ENCODE assay signal across 7 mouse cellular contexts in the genomic region with DNA sequence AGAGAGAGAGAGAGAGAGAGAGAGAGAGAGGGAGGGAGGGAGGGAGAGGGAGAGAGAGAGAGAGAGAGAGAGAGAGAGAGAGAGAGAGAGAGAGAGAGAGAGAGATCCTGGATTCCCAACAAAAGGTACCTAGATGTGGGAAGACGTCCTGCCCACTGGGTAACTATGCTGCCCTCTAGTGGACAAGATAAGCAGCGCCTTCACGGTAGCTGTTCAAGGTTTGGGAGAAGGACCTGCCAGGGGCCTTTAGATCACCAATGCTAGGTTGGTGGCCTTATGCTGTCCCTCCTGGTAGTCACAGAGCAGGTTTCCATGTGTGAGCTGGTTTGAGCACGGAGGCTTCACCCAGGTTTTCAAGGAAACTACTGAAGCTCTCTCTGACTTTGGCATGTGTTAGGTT. TPM values are rescaled to one million over a fixed set of nuclear protein-coding genes. Genes with fewer than 3 reads are reported as not detected.
A peak's percentile ranks its signal among the peaks of the same experiment; 100 is the strongest.
DNase-seq lines count a peak whose midpoint lies in the region; ATAC-seq and TF ChIP-seq lines count a peak whose summit lies in the region.

No protein-coding gene starts in this region.

- DNase-seq in midbrain, embryonic 11.5 days (ENCODE audit: low spot score, missing footprints): peak; percentile 94
- peak; percentile 49 for DNase-seq in adipocyte (ENCODE audit: low spot score)
- DNase-seq in cerebellum, adult 9-11 months: peak; percentile 18
- peak; percentile 59 for DNase-seq in induced T-regulatory cell, adult 2 months (ENCODE audit: low read depth)
- peak; percentile 58 for DNase-seq in limb, embryonic 14.5 days (ENCODE audit: low spot score)
- DNase-seq in right cerebral cortex, postnatal 10 days (ENCODE audit: low spot score in 2 of 2): peak; percentile 35 to 67

- no peak for TF ChIP-seq POLR2A in limb, embryonic 14.5 days (IDR thresholded peaks at IDR 0.05; ENCODE audit: borderline replicate concordance, extremely low read depth, insufficient read depth, insufficient read length)

- no peak overlapping the region for H3K27ac ChIP-seq in midbrain, embryonic 11.5 days (ENCODE audit: low read depth, low read length)
- no peak overlapping the region for H3K27ac ChIP-seq in midbrain, embryonic 15.5 days
- H3K27ac ChIP-seq in limb, embryonic 14.5 days (replicated peaks; ENCODE audit: low read depth, low read length): no peak overlapping the region

- H3K27me3 ChIP-seq in midbrain, embryonic 11.5 days (ENCODE audit: control insufficient read depth, insufficient read depth, low read length): peaks cover 17% of the 10 kb centered on the region
- H3K27me3 ChIP-seq in midbrain, embryonic 15.5 days (replicated peaks): peaks cover 13% of the 10 kb centered on the region
- H3K27me3 ChIP-seq in limb, embryonic 14.5 days (ENCODE audit: control insufficient read depth, insufficient read depth, low read length): no peaks in the 10 kb centered on the region

- H3K4me1 ChIP-seq in midbrain, embryonic 11.5 days (ENCODE audit: control insufficient read depth, insufficient read depth, low read length): peaks cover 8% of the 10 kb centered on the region
- 0 out of 2 replicates have a peak, but pooled peaks cover 9% of the 10 kb centered on the region for H3K4me1 ChIP-seq in midbrain, embryonic 15.5 days
- peaks cover 11% of the 10 kb centered on the region for H3K4me1 ChIP-seq in limb, embryonic 14.5 days (ENCODE audit: control insufficient read depth, insufficient read depth, low read length)

- 4% methylated on average over 4 of the region's 4 CpGs for WGBS in midbrain, embryonic 11.5 days
- WGBS in midbrain, embryonic 15.5 days: 8% methylated on average over 4 of the region's 4 CpGs
- WGBS in limb, embryonic 14.5 days: 7% methylated on average over 4 of the region's 4 CpGs

- no peak overlapping the region for H3K9ac ChIP-seq in midbrain, embryonic 11.5 days (ENCODE audit: low read length)
- no peak overlapping the region for H3K9ac ChIP-seq in midbrain, embryonic 15.5 days
- H3K9ac ChIP-seq in limb, embryonic 14.5 days (ENCODE audit: low read depth, low read length, severe bottlenecking): no peak overlapping the region

- no peaks in the 10 kb centered on the region for H3K36me3 ChIP-seq in midbrain, embryonic 11.5 days (ENCODE audit: control insufficient read depth, insufficient read depth, low read length)
- no peaks in the 10 kb centered on the region for H3K36me3 ChIP-seq in midbrain, embryonic 15.5 days (replicated peaks)
- no peaks in the 10 kb centered on the region for H3K36me3 ChIP-seq in limb, embryonic 14.5 days (ENCODE audit: control insufficient read depth, insufficient read depth, low read length)

- no peak overlapping the region for H3K4me3 ChIP-seq in midbrain, embryonic 11.5 days (ENCODE audit: low read depth, low read length)
- no peak overlapping the region for H3K4me3 ChIP-seq in midbrain, embryonic 15.5 days
- H3K4me3 ChIP-seq in limb, embryonic 14.5 days (replicated peaks; ENCODE audit: low read length): no peak overlapping the region

- H3K9me3 ChIP-seq in midbrain, embryonic 11.5 days (ENCODE audit: control insufficient read depth, low read length): no peaks in the 10 kb centered on the region
- no peaks in the 10 kb centered on the region for H3K9me3 ChIP-seq in midbrain, embryonic 15.5 days
- H3K9me3 ChIP-seq in limb, embryonic 14.5 days (ENCODE audit: control insufficient read depth, low read length): no peaks in the 10 kb centered on the region

- no peak for ATAC-seq in midbrain, embryonic 11.5 days (ENCODE audit: low FRiP score)
- ATAC-seq in midbrain, embryonic 15.5 days (replicated peaks): no peak
- ATAC-seq in limb, embryonic 14.5 days (ENCODE audit: low FRiP score, low read depth): no peak

- H3K4me2 ChIP-seq in midbrain, embryonic 11.5 days: no peak overlapping the region
- H3K4me2 ChIP-seq in midbrain, embryonic 15.5 days: no peak overlapping the region
- no peak overlapping the region for H3K4me2 ChIP-seq in limb, embryonic 14.5 days (replicated peaks; ENCODE audit: low read depth, low read length, severe bottlenecking)

RNA-seq across cellular contexts. Expression of a gene that starts 39.4 kb away (rescaled TPM):
- 0.25 and 0.31 TPM in 2 replicates for polyA plus RNA-seq in midbrain, embryonic 11.5 days (2014; fragmentation: Nextera tagmentation; extraction: Ambion mirVana)
- 1.6 and 1.7 TPM in 2 replicates for polyA plus RNA-seq in midbrain, embryonic 15.5 days (2015; fragmentation: Nextera tagmentation; extraction: Ambion mirVana)
- polyA plus RNA-seq in limb, embryonic 14.5 days (2012; rRNA removed): 0.09 and 0.13 TPM in 2 replicates
- 0.06 and 0.10 TPM in 2 replicates for polyA plus RNA-seq in limb, embryonic 14.5 days (2014; fragmentation: Nextera tagmentation; extraction: Ambion mirVana)

Comparison
In these comparisons a context has a peak if more than half of its experiments do, and no peak if none do; other contexts are left out.
1. DNase-seq: peak in every context shown above with its lines; median percentile 94 in midbrain, embryonic 11.5 days; 59 in induced T-regulatory cell, adult 2 months; 58 in limb, embryonic 14.5 days; 51 in right cerebral cortex, postnatal 10 days; 49 in adipocyte; 18 in cerebellum, adult 9-11 months.